Mouse (Mus musculus) brain, embryonic 14.5 days (tissue): ENCODE results near the gene Kif22.

ENCODE experiments used
- CTCF ChIP-seq: fragments of 200-500 bp; IDR thresholded peaks from 2 replicates; pipeline ENCODE4 v1.5.1; 2012; ENCODE audit warnings: inconsistent platforms, mild to moderate bottlenecking, moderate library complexity, borderline replicate concordance; ENCODE audit not compliant: insufficient read depth, insufficient read length; ENCODE audit errors: extremely low read depth
- POLR2A ChIP-seq: fragments of 200-500 bp; IDR thresholded peaks from 2 replicates; pipeline ENCODE4 v1.6.1; 2012; ENCODE audit warnings: mild to moderate bottlenecking, inconsistent platforms, borderline replicate concordance; ENCODE audit not compliant: poor library complexity, insufficient read depth, insufficient read length, severe bottlenecking; ENCODE audit errors: extremely low read depth

- TF ChIP-seq POLR2A (no peak), CTCF (no peak)
These were observed 26.2 kb downstream of the Kif22 start for GRCm38 (mm10) chr7:127016081-127016480.
